In genomic region chr11:60526461-60526860, GRCm38 (mm10) we compare ENCODE assay signal across 20 mouse cellular contexts. TPM values are rescaled to one million over a fixed set of nuclear protein-coding genes. Genes with fewer than 3 reads are reported as not detected.
DNase-seq lines count a peak whose midpoint lies in the region; ATAC-seq and TF ChIP-seq lines count a peak whose summit lies in the region.
"Had no signal": no experiment of that assay in that cellular context is flagged by ENCODE, and none has a peak within 500 bp of the region (broad histone marks: within the 10 kb centered on the region; RNA-seq: fewer than 3 reads in every experiment).

No protein-coding gene starts in this region.

- H3K27me3 ChIP-seq in Patski, result no peaks in the 10 kb centered on the region
- H3K27me3 ChIP-seq in heart, embryonic 10.5 days (ENCODE audit: insufficient read depth, poor library complexity, severe bottlenecking), result no peaks in the 10 kb centered on the region
- H3K27me3 ChIP-seq: embryonic facial prominence, embryonic 12.5 days; forebrain, embryonic 13.5 days; hindbrain, embryonic 12.5 days; limb, embryonic 12.5 days had no signal

- WGBS in heart, embryonic 10.5 days, result 77% methylated on average over 4 of the region's 4 CpGs

- H3K9me3 ChIP-seq in heart, embryonic 10.5 days, result no peaks in the 10 kb centered on the region
- H3K9me3 ChIP-seq: embryonic facial prominence, embryonic 12.5 days; forebrain, embryonic 13.5 days; G1E; hindbrain, embryonic 12.5 days; limb, embryonic 12.5 days; liver, embryonic 12.5 days had no signal

- peak; percentile 48 for DNase-seq in gastrocnemius, postnatal 25 days
- DNase-seq in gastrocnemius, postnatal 36 days, result no peak
- DNase-seq in ES-CJ7 (ENCODE audit: low read depth, low spot score) (peak; percentile 55), Patski (ENCODE audit: low read depth, low spot score) (no peak)
- DNase-seq in kidney, postnatal 10 days, result peak; percentile 54
- no peak for DNase-seq in embryo, embryonic 10.5 days (ENCODE audit: low spot score)
- DNase-seq in heart, embryonic 10.5 days (ENCODE audit: low spot score), result no peak
- DNase-seq: cerebellum, adult 9-10 months; heart, postnatal 14 days; lung, embryonic 14.5 days; lung, postnatal 36 days; right cerebral cortex, adult 18-20 months; thymus, postnatal 25 days had no signal

- no peak overlapping the region for H3K4me3 ChIP-seq in heart, embryonic 10.5 days
- H3K4me3 ChIP-seq: embryonic facial prominence, embryonic 12.5 days; erythroblast, embryonic 14.5 days; forebrain, embryonic 13.5 days; hindbrain, embryonic 12.5 days; limb, embryonic 12.5 days; liver, embryonic 12.5 days had no signal

- intact Hi-C loops in gastrocnemius, postnatal 36 days (cut with DNase I), result no loop called here

- H3K4me1 ChIP-seq in heart, embryonic 10.5 days, result 0 out of 2 replicates have a peak, but pooled peaks cover 3% of the 10 kb centered on the region
- H3K4me1 ChIP-seq: embryonic facial prominence, embryonic 12.5 days; forebrain, embryonic 13.5 days; hindbrain, embryonic 12.5 days; liver, embryonic 12.5 days had no signal

- CTCF ChIA-PET in Patski (lab: Charles Lee), result interaction anchor here (0.9 to 3.3 kb wide), 3 partner anchors 10 to 61 kb away, joined by 3 to 12 read pairs (median 3); partner anchors contain the start of gene Alkbh5

- POLR2A ChIA-PET in Patski (lab: Charles Lee), result no interaction called here

- no peak overlapping the region for H3K27ac ChIP-seq in heart, embryonic 10.5 days
- H3K27ac ChIP-seq: embryonic facial prominence, embryonic 12.5 days; forebrain, embryonic 13.5 days; hindbrain, embryonic 12.5 days; limb, embryonic 12.5 days; liver, embryonic 12.5 days had no signal

- no peaks in the 10 kb centered on the region for H3K36me3 ChIP-seq in heart, embryonic 10.5 days
- H3K36me3 ChIP-seq: embryonic facial prominence, embryonic 12.5 days; G1E; hindbrain, embryonic 12.5 days; limb, embryonic 12.5 days; liver, embryonic 12.5 days had no signal

- no peak for TF ChIP-seq CTCF in Patski (IDR thresholded peaks at IDR 0.05)

- peak; percentile 35 for ATAC-seq in Patski
- ATAC-seq: forebrain, embryonic 13.5 days; liver, embryonic 12.5 days had no signal

- in situ Hi-C loops in Patski (cut with MboI; ENCODE audit: low pct_unique_long_range_greater_than_20kb), result no loop called here

RNA-seq across cellular contexts. Expression of gene Alkbh5, which starts 9.7 kb away (rescaled TPM):
- total RNA-seq in gastrocnemius, postnatal 25 days (2021), result 10 to 100 TPM; 89.1 to 99.7 TPM
- total RNA-seq in gastrocnemius, postnatal 36 days (2021), result 100 to 1,000 TPM; 107 TPM
- polyA plus RNA-seq in Patski (2021), result 76.8 TPM
- 32.5 and 38.6 TPM in 2 replicates for polyA plus RNA-seq in heart, embryonic 10.5 days (2016; fragmentation: Nextera tagmentation; extraction: Ambion mirVana)

RNA-seq across cellular contexts. Expression of gene Myo15, which starts 57.3 kb away (rescaled TPM):
- under 1 TPM in 1 of 2 experiments, not detected in 1; 0.03 TPM for total RNA-seq in gastrocnemius, postnatal 25 days (2021)
- not detected for total RNA-seq in gastrocnemius, postnatal 36 days (2021)
- 0.04 TPM for polyA plus RNA-seq in Patski (2021)
- polyA plus RNA-seq in heart, embryonic 10.5 days (2016; fragmentation: Nextera tagmentation; extraction: Ambion mirVana), result 0.25 and 0.28 TPM in 2 replicates

Comparison
In these comparisons a context has a peak if more than half of its experiments do, and no peak if none do; other contexts are left out.
1. DNase-seq: peak in gastrocnemius, postnatal 25 days (single experiment), ES-CJ7 (single experiment) and kidney, postnatal 10 days (single experiment); none in gastrocnemius, postnatal 36 days (0 of 2), Patski (single experiment), embryo, embryonic 10.5 days (single experiment) and heart, embryonic 10.5 days (single experiment).